Mouse (Mus musculus) heart, embryonic 11.5 days (tissue): ENCODE data around the gene AY761185. TPM values are rescaled to one million over a fixed set of nuclear protein-coding genes. Genes with fewer than 3 reads are reported as not detected.

Experiments
- polyA plus RNA-seq: library from polyadenylated mRNA; unstranded; fragments of >200 nt; fragmentation: Nextera tagmentation; extraction: Ambion mirVana; gene quantifications from 2 replicates; pipeline ENCODE4 v1.2.1, GENCODE M21; 2014

The AY761185 gene
- polyA plus RNA-seq, 1 experiment from 2014 or later: not detected

Other genes starting within 250 kb of the AY761185 start
- gene Defb33, start 52.0 kb downstream of the AY761185 start, polyA plus RNA-seq: not detected in 2 replicates
- gene Gm15056, start 42.1 kb downstream of the AY761185 start, polyA plus RNA-seq: not detected in 2 replicates
- not detected in 2 replicates for gene Gm6040, start 22.6 kb downstream of the AY761185 start, polyA plus RNA-seq
- gene Defa21, start 80.8 kb upstream of the AY761185 start, polyA plus RNA-seq: not detected in 2 replicates
- gene Defa23, start 110.3 kb upstream of the AY761185 start, polyA plus RNA-seq: not detected in 2 replicates
- gene Defa35, start 120.3 kb upstream of the AY761185 start, polyA plus RNA-seq: not detected in 2 replicates
- not detected in 2 replicates for gene Defa25, start 139.7 kb upstream of the AY761185 start, polyA plus RNA-seq
- gene Gm14851, start 151.3 kb upstream of the AY761185 start, polyA plus RNA-seq: not detected in 2 replicates
- not detected in 2 replicates for gene Defa30, start 189.9 kb upstream of the AY761185 start, polyA plus RNA-seq
- not detected in 2 replicates for gene Defa22, start 217.6 kb upstream of the AY761185 start, polyA plus RNA-seq
- gene Defa31, start 246.9 kb upstream of the AY761185 start, polyA plus RNA-seq: not detected in 2 replicates